Mouse (Mus musculus) stomach, postnatal 0 days (tissue): ENCODE measurements at regions not wholly inside any gene's neighbourhood (a gene's known extent, or its start where the extent isn't known, plus 50 kb on each side); places are given as distances from the start of the nearest gene placed in this dataset.

Experiments used
- ATAC-seq: fragments of 200-750 bp; cut with Nextera tagmentation; 2 replicates; pipeline ENCODE4 v1.8.0; 2017; ENCODE audit not compliant: low FRiP score, low TSS enrichment
- DNase-seq: peaks from one replicate; pipeline ENCODE4 v3.0.0-alpha.2; 2016; ENCODE audit warnings: low spot score
- H3K27ac ChIP-seq: fragments of 300-500 bp; sonication (generic); replicated peaks from 2 replicates; pipeline ENCODE4 v1.5.1; 2014; ENCODE audit warnings: mild to moderate bottlenecking, control low read depth
- H3K27me3 ChIP-seq: fragments of 300-500 bp; sonication (generic); 2 replicates; pipeline ENCODE4 v1.6.1; 2014; ENCODE audit warnings: low read length; ENCODE audit not compliant: control insufficient read depth, insufficient read depth
- H3K36me3 ChIP-seq: fragments of 300-500 bp; sonication (generic); 2 replicates; pipeline ENCODE4 v1.6.1; 2014; ENCODE audit warnings: low read length, mixed read lengths; ENCODE audit not compliant: control insufficient read depth, insufficient read depth
- H3K4me1 ChIP-seq: fragments of 300-500 bp; sonication (generic); replicated peaks from 2 replicates; pipeline ENCODE4 v1.6.1; 2014; ENCODE audit warnings: antibody characterized with exemption; ENCODE audit not compliant: control insufficient read depth, insufficient read depth
- H3K4me2 ChIP-seq: fragments of 300-500 bp; sonication (generic); replicated peaks from 2 replicates; pipeline ENCODE4 v1.6.1; 2014; ENCODE audit warnings: low read depth, mild to moderate bottlenecking, control low read depth, moderate library complexity
- H3K4me3 ChIP-seq: fragments of 300-500 bp; sonication (generic); 2 replicates; pipeline ENCODE4 v1.5.1; 2014; ENCODE audit warnings: low read depth, low read length, control low read depth
- H3K9ac ChIP-seq: fragments of 300-500 bp; sonication (generic); 2 replicates; pipeline ENCODE4 v1.6.1; 2014; ENCODE audit warnings: mild to moderate bottlenecking, low read length, control low read depth, mixed read lengths
- H3K9me3 ChIP-seq: fragments of 300-500 bp; sonication (generic); 2 replicates; pipeline ENCODE4 v1.6.1; 2016; ENCODE audit warnings: low read length; ENCODE audit not compliant: control insufficient read depth
- CTCF ChIP-seq: IDR thresholded peaks from 2 replicates; pipeline ENCODE4 v1.5.1; 2016; ENCODE audit warnings: antibody characterized with exemption, low read depth, mild to moderate bottlenecking, moderate library complexity
- EP300 ChIP-seq: optimal IDR thresholded peaks from 2 replicates; pipeline ENCODE3; 2016; ENCODE audit warnings: antibody characterized with exemption
- WGBS: fragments of 180-500 bp; shearing (Covaris S2); extraction: QIAGEN DNeasy Blood & Tissue Kit; methylation state at CpG from one replicate; pipeline ENCODE4 v1.1.7; 2014; 5-methylcytosine and 5-hydroxymethylcytosine counted together

- H3K27ac ChIP-seq = no peak overlapping the region
- no peak overlapping the region for H3K4me2 ChIP-seq
Measured at GRCm38 (mm10) chr5:101163624-101164213, 318.2 kb downstream of the Gpat3 start.

GRCm38 (mm10) chr5:101163112-101163511 is 317.6 kb downstream of the Gpat3 start:
- H3K4me1 ChIP-seq = no peaks in the 10 kb centered on the region
- WGBS = 15% methylated on average over 5 of the region's 5 CpGs
- no peak overlapping the region for H3K9ac ChIP-seq
- TF ChIP-seq EP300 (no peak), CTCF (no peak)
- ATAC-seq (no peak), DNase-seq (no peak)
- H3K4me2 ChIP-seq = no peak overlapping the region
- H3K27ac ChIP-seq = no peak overlapping the region
- no peaks in the 10 kb centered on the region for H3K27me3 ChIP-seq
- H3K36me3 ChIP-seq = no peaks in the 10 kb centered on the region
- H3K9me3 ChIP-seq = no peaks in the 10 kb centered on the region
- H3K4me3 ChIP-seq = no peak overlapping the region

More at GRCm38 (mm10) chr5:101163624-101164213, 318.2 kb downstream of the Gpat3 start:
- 21% methylated on average over 8 of the region's 8 CpGs for WGBS
- no peaks in the 10 kb centered on the region for H3K4me1 ChIP-seq
- ATAC-seq (no peak), DNase-seq (peak; percentile 15)
- TF ChIP-seq EP300 = no peak
- TF ChIP-seq CTCF = no peak
- no peaks in the 10 kb centered on the region for H3K36me3 ChIP-seq
- H3K9ac ChIP-seq = no peak overlapping the region
- no peaks in the 10 kb centered on the region for H3K27me3 ChIP-seq
- H3K4me3 ChIP-seq = no peak overlapping the region
- no peaks in the 10 kb centered on the region for H3K9me3 ChIP-seq

- Histone ChIP-seq H3K27ac (no peak overlapping the region), H3K9ac (no peak overlapping the region), H3K4me2 (no peak overlapping the region), H3K4me1 (no peaks in the 10 kb centered on the region), H3K4me3 (no peak overlapping the region), H3K27me3 (no peaks in the 10 kb centered on the region), H3K9me3 (no peaks in the 10 kb centered on the region), H3K36me3 (no peaks in the 10 kb centered on the region)
- no peak for TF ChIP-seq CTCF
- no peak for TF ChIP-seq EP300
- DNase-seq = no peak
- ATAC-seq = no peak
- WGBS = 27% methylated on average over 1 of the region's 1 CpGs
Measured at GRCm38 (mm10) chr5:101157416-101157815, 311.9 kb downstream of the Gpat3 start.

GRCm38 (mm10) chr5:101146345-101146744 is 300.8 kb downstream of the Gpat3 start:
- DNase-seq = no peak
- Histone ChIP-seq H3K4me3 (no peak overlapping the region), H3K36me3 (no peaks in the 10 kb centered on the region), H3K4me1 (no peaks in the 10 kb centered on the region), H3K9me3 (no peaks in the 10 kb centered on the region), H3K27me3 (no peaks in the 10 kb centered on the region), H3K4me2 (no peak overlapping the region), H3K27ac (no peak overlapping the region), H3K9ac (no peak overlapping the region)
- TF ChIP-seq EP300 = no peak
- TF ChIP-seq CTCF = no peak
- ATAC-seq = no peak
- 67% methylated on average over 3 of the region's 3 CpGs for WGBS

DNA sequence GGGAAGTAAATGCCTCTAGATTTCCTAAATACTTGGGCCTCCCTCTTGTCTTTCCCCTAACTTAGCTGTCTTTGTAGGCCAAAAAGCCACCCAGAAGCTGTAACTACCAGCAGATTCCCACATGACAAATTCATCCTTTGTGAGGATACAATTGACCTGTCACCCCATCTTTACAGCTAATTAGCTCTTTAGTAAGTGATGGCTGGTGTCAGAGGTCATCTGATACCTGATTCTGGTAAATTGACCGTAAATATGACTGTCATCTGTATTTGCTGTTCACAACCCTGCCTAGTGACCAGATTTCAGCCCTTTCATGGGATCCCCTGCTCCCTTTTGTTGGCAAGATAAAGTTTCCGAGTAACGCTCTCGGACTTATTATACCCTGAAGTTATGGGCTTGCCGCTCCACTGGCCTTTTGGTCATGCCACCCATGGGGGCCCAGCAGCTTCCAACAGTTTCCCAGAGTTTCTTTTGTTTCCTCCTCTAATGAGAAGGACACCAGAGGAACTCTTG is 279.5 kb downstream of the Gpat3 start:
- Histone ChIP-seq H3K9me3 (no peaks in the 10 kb centered on the region), H3K4me2 (no peak overlapping the region), H3K9ac (no peak overlapping the region), H3K27me3 (no peaks in the 10 kb centered on the region), H3K4me3 (no peak overlapping the region), H3K36me3 (no peaks in the 10 kb centered on the region), H3K4me1 (no peaks in the 10 kb centered on the region), H3K27ac (no peak overlapping the region)
- no peak for DNase-seq
- TF ChIP-seq CTCF (no peak), EP300 (no peak)
- ATAC-seq = no peak
- WGBS = 71% methylated on average over 5 of the region's 5 CpGs

DNA sequence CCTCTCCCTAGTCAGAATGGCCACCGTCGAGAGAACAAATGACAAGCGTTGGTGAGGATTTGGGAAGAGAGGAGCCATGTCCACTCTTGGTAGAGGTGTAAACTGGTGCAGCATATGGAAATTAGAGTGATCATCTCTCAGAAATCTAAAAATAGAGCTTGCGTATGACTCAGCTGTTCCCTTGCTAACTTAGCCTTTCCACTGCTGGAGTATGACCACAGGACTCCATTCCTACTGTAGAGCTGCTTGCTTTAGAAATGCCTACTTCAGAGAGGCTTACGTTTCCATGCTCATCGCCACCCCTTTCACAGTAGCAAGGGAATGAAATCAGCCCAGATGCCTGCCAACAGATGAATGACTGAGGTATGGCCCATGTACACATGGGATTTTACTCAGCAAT is 277.4 kb downstream of the Gpat3 start:
- no peaks in the 10 kb centered on the region for H3K9me3 ChIP-seq
- no peak overlapping the region for H3K9ac ChIP-seq
- no peak overlapping the region for H3K4me3 ChIP-seq
- TF ChIP-seq EP300 (no peak), CTCF (no peak)
- no peaks in the 10 kb centered on the region for H3K36me3 ChIP-seq
- H3K4me2 ChIP-seq = no peak overlapping the region
- no peaks in the 10 kb centered on the region for H3K27me3 ChIP-seq
- no peaks in the 10 kb centered on the region for H3K4me1 ChIP-seq
- WGBS = 80% methylated on average over 6 of the region's 6 CpGs
- DNase-seq (no peak), ATAC-seq (no peak)
- no peak overlapping the region for H3K27ac ChIP-seq
